Mouse (Mus musculus) neural tube, embryonic 15.5 days (tissue): ENCODE measurements around the gene Olfr822. TPM values are rescaled to one million over a fixed set of nuclear protein-coding genes. Genes with fewer than 3 reads are reported as not detected.
"Not testable (repeated sequence)": the region's sequence is repeated elsewhere in the genome, so short reads cannot be mapped to it uniquely, and the experiment has no call there.

Experiments
- ATAC-seq: fragments of 200-750 bp; cut with Nextera tagmentation; 2 replicates; pipeline ENCODE4 v1.8.0; 2017; ENCODE audit warnings: mild to moderate bottlenecking, moderate TSS enrichment, moderate library complexity; ENCODE audit not compliant: low FRiP score
- H3K27ac ChIP-seq: fragments of 300-500 bp; sonication (generic); replicated peaks from 2 replicates; pipeline ENCODE4 v1.5.1; 2015; ENCODE audit warnings: mild to moderate bottlenecking, inconsistent platforms
- H3K27me3 ChIP-seq: fragments of 300-500 bp; sonication (generic); replicated peaks from 2 replicates; pipeline ENCODE4 v1.6.1; 2015; ENCODE audit warnings: inconsistent platforms
- H3K36me3 ChIP-seq: fragments of 300-500 bp; sonication (generic); 2 replicates; pipeline ENCODE4 v1.6.1; 2015; ENCODE audit warnings: inconsistent platforms
- H3K4me1 ChIP-seq: fragments of 300-500 bp; sonication (generic); 2 replicates; pipeline ENCODE4 v1.6.1; 2015; ENCODE audit warnings: inconsistent platforms
- H3K4me2 ChIP-seq: fragments of 300-500 bp; sonication (generic); 2 replicates; pipeline ENCODE4 v1.6.1; 2015; ENCODE audit warnings: inconsistent platforms, mild to moderate bottlenecking, moderate library complexity
- H3K4me3 ChIP-seq: fragments of 300-500 bp; sonication (generic); replicated peaks from 2 replicates; pipeline ENCODE4 v1.5.1; 2015; ENCODE audit warnings: mild to moderate bottlenecking, inconsistent platforms
- H3K9ac ChIP-seq: fragments of 300-500 bp; sonication (generic); replicated peaks from 2 replicates; pipeline ENCODE4 v1.6.1; 2015; ENCODE audit warnings: mild to moderate bottlenecking, inconsistent platforms
- H3K9me3 ChIP-seq: fragments of 300-500 bp; sonication (generic); replicated peaks from 2 replicates; pipeline ENCODE4 v1.6.1; 2016; ENCODE audit warnings: inconsistent platforms
- WGBS: fragments of 180-500 bp; shearing (Covaris S2); methylation state at CpG from one replicate; pipeline ENCODE4 v1.1.7; 2015; ENCODE audit warnings: mixed read lengths; 5-methylcytosine and 5-hydroxymethylcytosine counted together
- polyA plus RNA-seq: library from polyadenylated mRNA; unstranded; fragments of >200 nt; fragmentation: Nextera tagmentation; extraction: Ambion mirVana; gene quantifications from 2 replicates; pipeline ENCODE4 v1.2.1, GENCODE M21; 2015

Olfr822 gene
- not detected in 2 replicates for polyA plus RNA-seq

- H3K27ac ChIP-seq: no peak within 1 kb of the TSS
- H3K9me3 ChIP-seq: no peaks in the 10 kb centered on the region
- ATAC-seq: no peak
- H3K4me1 ChIP-seq: no peaks in the 10 kb centered on the region
- H3K4me2 ChIP-seq: no peak within 1 kb of the TSS
- no peaks in the 10 kb centered on the region for H3K36me3 ChIP-seq
- no peak within 1 kb of the TSS for H3K4me3 ChIP-seq
- no peak within 1 kb of the TSS for H3K9ac ChIP-seq
- no peaks in the 10 kb centered on the region for H3K27me3 ChIP-seq
These were observed at the start of gene Olfr822 for GRCm38 (mm10) chr10:130070910-130071309. Olfr822 (plus strand) TSS chr10:130071210.

DNA sequence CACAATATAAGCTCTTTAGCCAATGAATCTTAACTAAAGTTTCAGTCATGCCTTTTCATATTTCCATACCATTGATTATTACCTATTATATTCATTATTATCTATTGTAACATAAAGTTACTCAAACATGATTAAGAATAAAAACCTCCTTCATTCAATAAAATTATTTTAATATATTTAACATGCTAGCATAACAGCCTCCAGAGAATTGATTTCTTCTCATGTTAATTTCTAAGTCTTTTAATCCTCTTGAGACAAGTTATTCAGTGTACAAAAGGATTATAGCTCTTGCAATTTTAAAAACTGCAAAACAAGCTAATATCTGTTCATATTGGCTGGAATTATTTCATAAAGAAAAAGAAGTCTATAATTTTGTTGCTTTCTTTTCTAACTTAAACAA is 41.0 kb upstream of the Olfr822 start, which contains the start of gene Olfr821:
Gene Olfr821, plus strand, starts transcription at position 301 of the 400 bp plus-strand sequence.
- no peak within 1 kb of the TSS for H3K4me2 ChIP-seq
- H3K27ac ChIP-seq: no peak within 1 kb of the TSS
- H3K4me3 ChIP-seq: no peak within 1 kb of the TSS
- ATAC-seq: no peak
- no peaks in the 10 kb centered on the region for H3K9me3 ChIP-seq
- H3K9ac ChIP-seq: no peak within 1 kb of the TSS
- H3K4me1 ChIP-seq: no peaks in the 10 kb centered on the region
- H3K27me3 ChIP-seq: no peaks in the 10 kb centered on the region
- H3K36me3 ChIP-seq: no peaks in the 10 kb centered on the region

GRCm38 (mm10) chr10:130037096-130037495 is 33.9 kb upstream of the Olfr822 start:
- H3K9ac ChIP-seq: no peak overlapping the region
- H3K4me3 ChIP-seq: no peak overlapping the region
- H3K9me3 ChIP-seq: no peaks in the 10 kb centered on the region
- no peak overlapping the region for H3K4me2 ChIP-seq
- no peaks in the 10 kb centered on the region for H3K27me3 ChIP-seq
- no peaks in the 10 kb centered on the region for H3K4me1 ChIP-seq
- H3K27ac ChIP-seq: no peak overlapping the region
- ATAC-seq: no peak
- 81% methylated on average over 6 of the region's 6 CpGs for WGBS
- H3K36me3 ChIP-seq: no peaks in the 10 kb centered on the region

DNA sequence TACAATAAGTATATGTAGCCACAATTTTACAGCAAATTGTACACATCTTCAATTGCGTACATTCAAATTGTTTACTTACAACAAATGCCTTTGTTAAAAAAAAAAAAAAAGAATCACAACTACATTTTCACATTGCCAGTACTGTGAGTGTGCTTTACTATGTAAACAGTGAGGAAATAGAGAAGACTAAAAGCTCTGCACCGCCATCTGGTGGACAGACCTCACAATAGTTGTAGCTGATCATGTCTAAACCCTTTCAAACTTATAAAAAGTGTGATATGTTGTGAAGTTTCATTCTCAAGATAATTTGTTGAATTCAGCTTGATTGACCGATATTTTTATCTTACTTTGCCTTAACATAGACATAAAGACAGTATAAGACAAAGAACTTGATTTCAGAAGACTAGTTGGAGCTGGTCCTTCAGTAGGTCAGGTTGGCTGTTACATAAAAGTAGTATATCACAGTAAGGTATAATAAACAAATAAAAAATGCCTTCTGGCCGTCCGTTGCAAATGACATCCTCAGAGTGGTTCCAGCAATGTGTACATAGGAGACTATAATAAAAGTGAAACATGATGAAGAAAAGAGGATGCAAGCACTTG is 21.9 kb downstream of the Olfr822 start:
- WGBS: 23% methylated on average over 5 of the region's 5 CpGs
- no peaks in the 10 kb centered on the region for H3K36me3 ChIP-seq
- no peak overlapping the region for H3K27ac ChIP-seq
- no peak overlapping the region for H3K9ac ChIP-seq
- H3K27me3 ChIP-seq: no peaks in the 10 kb centered on the region
- peak; percentile 78 for ATAC-seq
- no peaks in the 10 kb centered on the region for H3K9me3 ChIP-seq
- no peak overlapping the region for H3K4me2 ChIP-seq
- no peaks in the 10 kb centered on the region for H3K4me1 ChIP-seq
- H3K4me3 ChIP-seq: no peak overlapping the region

DNA sequence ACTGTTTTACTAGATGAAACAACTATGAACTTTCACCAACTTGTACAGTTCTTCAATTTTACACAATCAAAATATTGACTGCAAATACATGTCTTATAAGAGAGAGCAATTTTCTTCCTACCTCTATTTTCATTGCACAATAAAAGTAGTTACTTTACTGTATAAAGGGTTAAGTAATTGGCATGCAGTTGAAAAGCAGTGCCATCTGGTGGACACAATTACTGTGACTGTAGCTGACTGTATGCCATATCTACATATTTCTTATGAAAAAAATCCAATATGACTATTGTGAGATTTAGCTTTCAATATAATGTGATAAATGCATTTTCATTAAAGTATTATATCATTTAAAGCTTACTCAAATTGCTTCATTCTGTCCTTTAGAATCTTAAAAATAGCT is 25.1 kb downstream of the Olfr822 start:
- Histone ChIP-seq H3K27me3 (no peaks in the 10 kb centered on the region), H3K4me3 (no peak overlapping the region), H3K36me3 (no peaks in the 10 kb centered on the region), H3K4me2 (no peak overlapping the region), H3K9me3 (no peaks in the 10 kb centered on the region), H3K27ac (no peak overlapping the region), H3K9ac (no peak overlapping the region), H3K4me1 (no peaks in the 10 kb centered on the region)
- ATAC-seq: no peak

- not testable (repeated sequence) for ATAC-seq, H3K9me3 ChIP-seq, H3K36me3 ChIP-seq, H3K4me1 ChIP-seq, H3K4me3 ChIP-seq, H3K9ac ChIP-seq, H3K27ac ChIP-seq, H3K4me2 ChIP-seq, H3K27me3 ChIP-seq
- WGBS: 100% methylated on average over 1 of the region's 1 CpGs
These were observed 44.3 kb downstream of the Olfr822 start, which contains the start of gene Olfr823 for GRCm38 (mm10) chr10:130115283-130115682. Olfr823 (minus strand) TSS chr10:130115383.

GRCm38 (mm10) chr10:130116045-130116444 is 45.0 kb downstream of the Olfr822 start:
- WGBS: 64% methylated on average over 3 of the region's 3 CpGs
- not testable (repeated sequence) for H3K4me3 ChIP-seq, H3K27me3 ChIP-seq, H3K27ac ChIP-seq, ATAC-seq, H3K9ac ChIP-seq, H3K36me3 ChIP-seq, H3K4me2 ChIP-seq, H3K9me3 ChIP-seq, H3K4me1 ChIP-seq

Other genes with a start within 250 kb of the Olfr822 start
- gene Olfr812, start 225.1 kb upstream of the Olfr822 start, polyA plus RNA-seq: not detected in 2 replicates
- gene Olfr813, start 215.8 kb upstream of the Olfr822 start, polyA plus RNA-seq: not detected in 2 replicates
- gene Olfr814, start 191.4 kb upstream of the Olfr822 start, polyA plus RNA-seq: not detected in 2 replicates
- gene Olfr815, start 165.3 kb upstream of the Olfr822 start, polyA plus RNA-seq: not detected in 2 replicates
- not detected in 2 replicates for gene Olfr816, start 155.6 kb upstream of the Olfr822 start, polyA plus RNA-seq
- gene Olfr818, start 122.1 kb upstream of the Olfr822 start, polyA plus RNA-seq: not detected in 2 replicates
- not detected in 2 replicates for gene Olfr819, start 103.9 kb upstream of the Olfr822 start, polyA plus RNA-seq
- not detected in 2 replicates for gene Olfr247, start 95.1 kb upstream of the Olfr822 start, polyA plus RNA-seq
- not detected in 2 replicates for gene Gm10310, start 86.1 kb upstream of the Olfr822 start, polyA plus RNA-seq
- gene Olfr820, start 58.6 kb upstream of the Olfr822 start, polyA plus RNA-seq: not detected in 2 replicates
- gene Olfr821, start 40.9 kb upstream of the Olfr822 start, polyA plus RNA-seq: not detected in 2 replicates
- gene Olfr823, start 44.2 kb downstream of the Olfr822 start, polyA plus RNA-seq: not detected in 2 replicates
- not detected in 2 replicates for gene Olfr824, start 58.8 kb downstream of the Olfr822 start, polyA plus RNA-seq
- not detected in 2 replicates for gene Olfr825, start 95.6 kb downstream of the Olfr822 start, polyA plus RNA-seq
- gene Olfr826, start 113.0 kb downstream of the Olfr822 start, polyA plus RNA-seq: not detected in 2 replicates
- gene Olfr827, start 143.2 kb downstream of the Olfr822 start, polyA plus RNA-seq: not detected in 2 replicates
- gene Neurod4, start 209.0 kb downstream of the Olfr822 start, polyA plus RNA-seq: 0.31 and 0.37 TPM in 2 replicates